Mouse (Mus musculus) inflammation-experienced regulatory T-cells, adult 6 months (primary cell): ENCODE results near the gene Gm2a. TPM values are rescaled to one million over a fixed set of nuclear protein-coding genes. Genes with fewer than 3 reads are reported as not detected.
A peak's percentile ranks its signal among the peaks of the same experiment; 100 is the strongest.
"Not testable (repeated sequence)": the region's sequence is repeated elsewhere in the genome, so short reads cannot be mapped to it uniquely, and the experiment has no call there.

Source experiments
- ATAC-seq: one replicate; pipeline ENCODE4 v1.8.0; 2017
- polyA plus RNA-seq, 3 experiments: library from polyadenylated mRNA; unstranded; fragments of 100-300 nt; shearing (Covaris generic); gene quantifications; one replicate each; pipeline ENCODE4 v1.2.1; 2017

Gm2a gene
- polyA plus RNA-seq, 3 experiments from 2014 or later = 118 to 154 (median 154) TPM

DNA sequence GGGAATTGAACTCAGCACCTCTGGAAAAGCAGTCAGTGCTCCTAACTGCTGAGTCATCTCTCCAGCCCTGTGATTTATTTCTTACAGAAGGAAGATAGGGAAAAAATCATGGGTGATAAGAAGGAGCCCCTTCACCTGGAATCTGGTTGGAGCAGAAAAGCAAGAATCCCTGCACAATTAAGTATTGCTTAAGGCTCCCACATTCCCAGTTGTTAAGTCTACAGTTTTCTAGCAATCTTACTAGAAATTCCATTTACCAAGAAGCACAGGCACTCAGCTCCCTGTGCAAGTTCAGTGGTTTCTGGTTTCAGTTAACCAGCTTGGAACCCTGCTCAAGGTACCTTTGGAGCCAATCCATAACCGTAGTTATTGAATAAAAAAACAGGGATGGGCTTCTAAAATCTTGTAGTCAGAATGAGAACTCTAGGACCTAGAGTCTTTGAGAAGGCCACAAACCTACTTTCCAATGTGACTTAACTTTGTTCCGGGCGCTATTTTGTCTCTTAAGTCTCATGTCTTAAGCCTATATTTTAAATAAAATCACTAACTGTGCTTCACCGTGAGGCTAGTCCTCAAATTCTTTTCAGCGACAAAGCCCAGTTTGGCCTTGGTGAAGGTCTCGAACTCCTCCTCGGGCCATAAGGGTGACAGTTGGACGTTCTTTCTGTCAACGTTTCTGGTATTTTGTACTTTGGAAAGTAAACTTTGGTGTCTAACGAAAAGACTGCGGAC, 1.0 kb upstream of the Gm2a start:
- no peak for ATAC-seq

DNA sequence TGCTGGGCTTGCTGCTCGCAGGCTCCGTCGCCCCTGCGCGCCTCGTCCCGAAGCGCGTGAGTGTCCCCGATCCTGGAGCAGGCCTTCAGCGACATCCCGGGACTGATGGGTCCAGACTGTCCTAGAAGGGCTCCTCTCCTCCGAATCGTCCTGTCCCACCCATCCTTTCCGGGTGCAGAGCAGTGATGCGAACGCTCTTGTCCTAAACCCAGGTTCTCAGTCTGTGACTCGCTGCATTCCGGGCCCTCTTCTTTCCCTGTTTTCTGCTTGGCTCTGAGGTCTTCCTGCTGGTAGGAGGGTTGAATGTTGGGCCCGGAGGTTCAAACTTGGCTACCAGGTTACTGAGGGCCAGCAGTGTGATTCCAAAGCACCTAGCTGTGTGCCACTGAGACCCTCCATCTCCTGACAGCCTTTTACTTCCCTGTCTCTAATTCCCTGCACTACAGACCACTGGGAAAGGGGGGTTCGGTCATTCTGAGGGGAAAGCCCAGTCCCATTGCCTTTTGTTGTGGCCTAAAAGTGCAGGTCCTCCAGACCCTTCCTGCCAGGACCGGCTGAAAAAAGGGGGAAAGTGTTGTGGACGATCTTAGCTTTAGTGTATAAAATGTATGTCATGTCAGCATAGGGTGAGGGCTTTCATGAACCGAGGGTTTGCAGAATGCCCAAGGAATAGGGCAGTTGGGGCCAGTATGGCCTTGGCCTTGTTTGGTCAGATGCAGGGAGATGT, 437 bp downstream of the Gm2a start:
- ATAC-seq = no peak

DNA sequence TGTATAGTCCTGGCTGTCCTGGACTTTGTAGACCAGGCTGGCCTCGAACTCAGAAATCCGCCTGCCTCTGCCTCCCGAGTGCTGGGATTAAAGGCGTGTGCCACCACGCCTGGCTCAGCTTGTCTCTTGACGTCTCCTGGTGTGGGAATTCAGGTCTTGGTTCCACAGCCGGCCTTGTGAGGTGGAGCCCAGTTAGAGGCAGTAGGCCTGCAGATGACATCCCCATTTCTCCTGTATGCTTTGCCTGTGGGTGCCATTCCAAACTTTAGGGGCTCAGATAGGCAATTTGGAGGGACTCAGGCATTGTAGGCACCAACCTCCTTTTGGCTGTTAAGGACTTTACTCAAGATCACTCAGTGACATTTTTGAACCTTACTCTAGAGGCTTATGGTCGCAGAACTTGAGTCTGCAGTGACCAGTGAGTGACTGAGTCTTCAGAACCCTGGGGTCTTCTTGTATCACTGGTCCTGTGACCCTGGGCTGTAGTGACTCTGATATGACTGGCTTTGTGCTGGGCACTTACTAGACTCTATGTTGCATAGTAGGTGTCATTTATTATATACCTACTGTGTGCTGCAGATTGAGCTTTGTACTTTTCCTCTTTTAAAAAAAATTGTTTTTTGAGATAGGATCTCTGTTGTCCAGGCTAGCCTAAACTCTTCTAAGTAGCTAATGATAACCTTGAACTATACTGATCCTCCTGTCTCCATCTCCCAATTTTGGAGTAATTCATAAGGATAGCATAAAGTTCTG, 1.3 kb downstream of the Gm2a start:
- no peak for ATAC-seq

DNA sequence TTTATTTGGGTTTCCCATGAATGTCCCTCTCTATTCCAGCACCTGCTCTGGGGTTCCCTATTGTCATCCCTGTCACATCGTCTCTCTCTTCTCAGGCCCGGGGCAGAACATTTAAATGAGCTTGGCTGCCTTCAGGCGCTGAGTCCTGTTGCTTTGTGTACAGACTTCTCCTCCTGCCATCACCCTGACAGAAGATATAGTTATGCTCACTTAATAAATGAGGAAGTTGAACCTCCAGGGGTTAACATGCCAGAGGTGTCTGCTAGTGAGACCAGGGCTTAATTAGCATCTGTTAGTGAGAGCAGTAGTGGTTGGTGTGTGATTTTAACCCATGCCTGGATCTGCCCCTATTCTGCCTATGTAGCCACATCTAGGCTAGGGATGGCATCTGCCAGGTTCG, 2.0 kb downstream of the Gm2a start:
- no peak for ATAC-seq

DNA sequence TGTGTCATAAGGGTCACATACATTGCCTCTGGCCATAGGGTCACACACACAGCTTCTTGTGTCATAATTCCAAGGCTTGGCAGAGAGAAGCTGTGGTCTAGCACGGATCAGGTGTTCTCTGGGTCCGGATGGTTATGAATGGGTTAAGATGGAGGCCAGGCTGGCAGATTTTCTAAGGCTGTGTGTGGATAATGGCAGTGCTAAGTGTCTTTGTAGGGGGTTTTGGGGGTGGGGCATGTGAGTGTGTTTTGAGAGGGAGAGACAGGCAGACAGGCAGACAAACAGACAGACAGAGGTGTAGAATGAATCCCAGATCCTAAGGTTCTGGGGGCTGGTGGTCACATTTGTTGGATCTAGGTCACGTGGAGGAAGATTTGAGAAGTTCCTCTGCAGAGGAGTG, 4.1 kb downstream of the Gm2a start:
- no peak for ATAC-seq

DNA sequence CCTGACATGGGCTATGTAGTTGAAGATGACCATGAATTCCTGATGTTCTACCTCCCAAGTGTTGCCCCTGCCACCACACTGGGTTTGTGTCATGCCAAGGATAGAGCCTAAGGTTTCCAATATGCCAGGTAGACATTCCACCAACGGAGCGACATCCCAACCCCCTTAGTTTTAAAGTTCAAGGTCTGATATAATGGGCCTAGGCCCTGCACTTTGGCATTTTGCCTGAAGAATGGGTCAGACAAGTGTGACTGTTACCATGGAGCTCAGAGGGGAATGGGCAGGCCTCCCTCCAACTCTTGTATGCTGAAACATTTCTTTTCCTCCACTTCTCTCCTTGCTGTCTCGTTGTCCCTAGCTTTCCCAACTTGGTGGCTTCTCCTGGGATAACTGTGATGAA, 5.3 kb downstream of the Gm2a start:
- no peak for ATAC-seq

DNA sequence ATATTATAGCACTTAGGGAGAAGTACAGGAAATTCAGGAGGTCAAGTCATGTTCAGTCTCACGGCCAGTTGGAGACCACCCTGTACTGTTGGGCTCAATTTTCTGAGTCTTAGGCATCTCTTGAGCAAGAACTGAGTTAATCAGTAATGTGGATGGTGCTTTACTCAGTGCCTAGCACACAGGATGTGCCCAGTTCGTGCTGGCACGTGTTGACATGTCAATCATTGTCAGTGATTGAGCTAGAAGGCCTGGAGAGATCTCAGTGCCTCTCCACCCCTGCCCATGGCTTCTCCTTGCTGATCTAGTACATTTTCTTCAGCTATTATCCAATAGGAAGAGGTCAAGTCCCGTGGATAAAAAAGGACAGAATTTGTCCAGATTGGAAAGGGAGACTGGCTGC, 7.5 kb downstream of the Gm2a start:
- ATAC-seq = no peak

DNA sequence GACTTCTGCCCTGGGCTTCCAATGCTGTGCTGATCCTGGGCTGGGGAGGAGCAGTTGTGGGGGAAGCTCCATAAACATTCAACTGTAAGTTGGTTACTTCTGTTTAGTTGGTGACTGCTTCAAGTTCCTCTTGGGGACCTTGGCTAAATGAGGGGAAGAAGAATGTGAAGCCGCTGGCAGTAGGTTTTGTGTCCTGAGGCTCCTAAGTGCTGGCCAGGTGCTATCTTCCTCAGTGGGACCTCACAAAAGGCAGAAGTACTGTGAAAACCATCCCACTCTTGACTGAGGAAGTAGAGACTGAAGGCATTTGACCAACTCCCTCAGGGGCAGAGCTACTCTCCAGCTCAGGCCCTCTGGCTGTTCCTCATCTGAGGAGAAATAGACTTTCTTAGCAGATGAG, 8.7 kb downstream of the Gm2a start:
- no peak for ATAC-seq

DNA sequence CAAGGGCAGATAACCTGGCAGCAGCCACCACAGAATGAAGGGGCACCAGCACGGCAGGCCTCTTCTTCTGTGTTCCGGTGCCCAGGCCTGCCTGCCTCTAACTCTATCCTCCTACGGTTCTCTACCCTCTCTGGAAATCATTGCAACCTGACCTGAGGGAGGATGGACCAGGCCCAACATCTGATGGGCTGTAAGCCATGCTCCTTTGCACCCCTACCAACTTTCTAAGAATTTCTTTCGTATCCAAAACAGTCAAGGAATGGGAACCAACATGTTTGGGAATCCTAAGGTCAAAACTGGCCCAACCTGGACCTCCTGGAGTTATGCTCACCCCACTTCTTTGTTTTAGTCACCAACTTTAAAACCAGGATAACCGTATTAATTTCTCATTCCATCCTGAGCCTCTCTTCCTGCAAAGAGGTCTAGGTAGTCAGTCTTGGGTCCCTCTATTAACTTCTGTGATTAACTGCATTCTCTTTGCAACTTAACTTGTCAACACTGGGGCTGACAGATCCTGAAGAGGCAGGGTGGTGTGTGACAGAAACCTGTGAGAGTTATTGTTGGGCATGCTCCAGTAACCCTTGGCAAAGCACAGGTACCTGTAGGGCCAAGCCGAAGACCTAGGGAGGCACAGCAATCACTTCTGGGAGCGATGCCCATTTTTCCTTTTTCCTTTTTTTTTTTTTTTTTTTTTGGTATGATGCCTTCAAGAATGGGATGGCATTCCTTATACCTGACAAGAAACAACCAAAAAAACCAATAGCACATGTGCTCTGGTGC, 11.8 kb downstream of the Gm2a start:
- ATAC-seq = no peak

DNA sequence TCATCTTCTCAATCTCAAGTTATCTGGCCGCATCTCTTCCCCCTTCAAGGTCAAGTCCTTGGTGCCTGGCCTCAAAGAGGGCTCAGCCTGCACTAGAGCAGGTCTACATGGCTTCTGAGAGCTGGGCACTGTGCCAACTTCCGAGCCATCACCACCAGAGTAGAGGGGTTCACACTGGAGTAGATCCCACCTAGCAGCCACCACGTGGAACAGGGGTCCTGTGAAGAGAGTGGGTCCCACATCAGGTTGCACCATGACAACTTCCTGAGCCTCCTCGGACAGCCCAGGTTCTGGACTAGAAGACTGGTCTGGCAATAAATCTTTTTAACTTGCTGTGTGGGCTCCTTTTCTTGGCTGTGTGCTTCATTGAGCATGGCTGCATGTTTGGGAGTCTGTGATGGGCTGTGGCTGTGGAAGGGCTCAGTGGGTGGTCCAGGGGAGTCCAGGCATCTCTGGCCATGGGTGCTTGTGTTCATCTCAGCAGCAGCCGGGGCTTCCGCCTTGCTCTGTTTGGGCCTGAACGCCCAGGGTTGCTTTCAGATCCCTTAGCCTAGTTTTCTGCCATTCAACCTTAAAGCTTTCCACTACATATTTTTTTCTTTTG, 12.8 kb downstream of the Gm2a start:
- no peak for ATAC-seq

DNA sequence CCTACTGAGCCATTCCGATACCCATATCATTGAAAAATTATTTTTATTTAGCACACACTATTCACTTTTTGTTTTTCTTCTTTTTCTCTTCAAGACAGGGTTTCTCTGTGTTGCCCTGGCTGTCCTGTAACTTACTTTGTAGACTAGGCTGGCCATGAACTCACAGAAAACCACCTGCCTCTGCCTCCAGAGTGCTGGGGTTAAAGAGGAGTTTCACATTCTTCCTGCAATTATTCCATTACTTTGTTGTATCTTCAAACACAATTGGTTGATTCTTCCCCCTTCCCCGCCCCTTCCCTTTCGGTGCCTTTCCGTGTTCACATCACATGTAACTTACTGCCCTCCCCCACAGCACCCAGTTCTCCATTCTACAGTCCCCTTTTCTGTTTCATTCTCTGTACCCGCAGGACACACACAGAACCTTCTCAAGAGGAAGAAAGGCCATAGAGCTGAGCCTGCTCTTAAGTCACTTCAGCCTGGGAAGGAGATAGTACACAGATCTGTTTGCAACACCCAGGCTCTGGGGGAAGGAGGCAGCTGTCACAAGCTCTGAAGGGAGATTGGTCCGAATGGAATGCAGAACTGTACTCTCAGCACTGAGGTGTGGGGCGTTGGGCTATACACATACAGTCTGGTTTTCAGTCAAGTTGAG, 15.4 kb downstream of the Gm2a start:
- no peak for ATAC-seq

DNA sequence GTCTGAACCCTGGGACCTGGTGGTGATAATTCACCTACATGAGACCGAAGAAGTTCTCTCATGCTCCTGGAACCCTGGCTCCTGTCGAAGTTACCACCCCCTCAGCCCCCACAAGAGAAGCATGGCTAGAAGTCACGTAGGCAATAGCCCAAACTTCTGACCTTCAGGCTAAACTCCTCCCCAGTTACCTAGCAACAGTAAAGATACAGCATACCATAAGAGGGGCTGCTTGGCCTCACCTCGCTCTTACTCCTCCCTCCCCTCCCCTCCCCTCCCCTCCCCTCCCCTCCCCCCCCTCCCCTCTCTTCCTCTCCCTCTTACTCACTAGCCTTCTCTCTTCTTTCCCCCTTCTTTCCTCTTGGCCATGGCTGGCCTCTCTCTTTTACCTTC, 15.9 kb downstream of the Gm2a start:
- ATAC-seq = not testable (repeated sequence)

DNA sequence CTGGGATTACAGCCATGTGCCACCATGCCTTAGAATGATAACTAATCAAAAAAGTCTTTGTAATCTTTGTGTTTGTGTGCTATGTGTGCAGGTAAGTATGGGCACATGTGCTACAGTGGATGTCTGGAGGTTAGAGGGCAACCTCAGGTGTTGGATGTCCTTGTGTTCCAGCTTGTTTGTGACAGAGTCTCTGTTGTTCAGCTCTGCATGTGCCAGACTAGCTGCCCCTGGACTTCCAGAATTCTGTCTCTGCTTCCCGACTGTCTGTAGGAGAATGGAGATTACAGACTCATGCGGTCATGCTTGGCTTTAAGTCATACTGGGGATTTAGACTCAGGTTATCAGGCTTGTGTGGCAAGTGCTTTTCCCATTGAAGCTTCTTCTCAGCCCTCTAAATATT, 16.4 kb downstream of the Gm2a start:
- ATAC-seq = no peak

DNA sequence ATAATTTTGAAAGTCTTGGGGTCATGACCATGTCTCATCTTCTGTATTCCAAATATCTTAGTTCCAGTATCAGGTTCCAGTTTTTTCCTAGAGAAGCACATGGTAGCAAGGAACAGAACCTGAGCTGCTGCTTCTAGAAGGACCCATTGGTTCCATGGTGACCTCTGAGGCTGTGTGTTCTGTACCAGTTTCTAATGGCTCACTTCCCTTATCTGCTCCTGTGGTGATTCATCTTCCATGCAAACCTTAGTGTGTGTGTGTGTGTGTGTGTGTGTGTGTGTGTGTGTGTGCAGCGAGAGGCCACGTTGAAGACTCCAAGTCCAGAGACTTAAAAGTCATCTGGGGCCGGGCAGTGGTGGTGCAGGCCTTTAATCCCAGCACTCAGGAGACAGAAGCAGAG, 18.1 kb downstream of the Gm2a start:
- ATAC-seq = no peak

DNA sequence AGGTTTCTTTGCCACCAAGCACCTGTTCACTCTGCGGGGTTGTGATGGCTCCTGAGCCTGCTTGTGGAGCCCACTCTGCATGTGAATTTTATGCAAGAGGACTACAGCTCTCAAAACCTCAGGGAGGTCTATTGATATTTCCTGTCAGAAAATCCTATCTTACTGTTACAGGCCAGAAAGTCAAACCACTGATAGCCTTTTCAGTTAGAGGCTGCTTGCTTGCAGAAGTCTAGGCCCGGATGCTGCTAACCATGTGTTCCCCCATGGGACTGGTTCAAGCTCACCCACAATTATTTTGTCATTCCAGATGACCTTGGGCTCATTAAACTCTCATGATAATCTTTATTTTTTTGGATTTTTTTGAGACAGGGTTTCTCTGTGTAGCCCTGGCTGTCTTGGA, 19.1 kb downstream of the Gm2a start:
- ATAC-seq = no peak

DNA sequence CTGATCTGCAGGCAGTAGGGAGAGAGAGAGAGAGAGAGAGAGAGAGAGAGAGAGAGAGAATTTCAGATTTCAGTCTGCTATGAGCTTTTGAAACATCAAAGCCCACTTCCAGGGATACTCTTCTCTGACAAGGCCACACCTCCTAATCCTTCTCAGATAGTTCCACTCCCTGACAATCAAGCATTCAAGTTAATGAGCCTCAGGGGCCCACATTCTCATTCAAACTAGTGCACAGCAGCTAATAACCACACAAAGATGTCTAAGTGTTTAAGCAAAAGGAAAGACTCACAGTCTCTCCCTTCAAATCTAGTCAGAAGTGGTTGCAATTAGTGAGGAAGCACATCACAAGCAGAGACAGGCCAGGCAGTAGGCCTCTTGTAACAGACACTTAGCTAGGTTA, 22.4 kb downstream of the Gm2a start:
- no peak for ATAC-seq

DNA sequence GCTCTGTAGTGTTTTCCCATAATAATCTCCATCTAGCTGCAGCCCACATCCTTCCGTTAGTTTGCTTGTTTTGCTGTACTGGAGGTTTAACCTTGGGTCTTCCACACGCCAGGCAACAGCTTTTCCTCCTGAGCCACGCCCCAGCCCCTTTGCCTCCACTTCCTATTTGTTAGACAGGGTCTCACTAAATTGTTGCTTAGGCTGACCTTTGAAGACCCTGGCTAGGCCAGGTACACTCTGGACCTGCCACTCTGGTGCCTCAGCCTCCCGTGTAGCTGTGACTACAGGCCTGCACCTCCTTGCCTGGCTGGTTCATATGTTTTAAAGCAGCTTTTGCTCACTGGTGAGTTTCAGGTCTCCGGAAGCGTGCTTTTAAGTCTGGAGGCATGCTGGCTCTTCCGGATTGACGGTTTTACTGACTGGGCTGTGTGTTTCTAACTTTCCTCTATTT, 22.9 kb downstream of the Gm2a start:
- peak; percentile 85 for ATAC-seq

DNA sequence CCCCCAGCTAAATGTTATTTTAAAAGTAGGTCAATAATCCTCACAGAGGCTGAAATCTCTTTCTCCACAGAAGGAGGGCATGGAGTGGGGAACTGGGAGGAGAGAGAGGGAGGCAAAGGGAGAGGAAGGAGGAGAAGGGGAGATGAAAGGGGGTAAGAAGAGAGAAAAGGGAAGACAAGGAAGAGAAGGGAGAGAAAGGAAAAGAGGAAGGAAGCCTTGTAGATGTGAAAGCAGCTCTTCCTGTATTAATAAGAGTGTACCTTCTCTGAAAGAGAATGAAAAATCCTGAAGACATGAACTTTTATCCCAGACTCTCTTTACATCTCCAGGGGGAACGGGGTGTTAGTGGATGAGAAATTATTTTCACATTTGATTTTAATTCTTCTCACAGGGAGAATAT, 23.5 kb downstream of the Gm2a start:
- ATAC-seq = no peak

DNA sequence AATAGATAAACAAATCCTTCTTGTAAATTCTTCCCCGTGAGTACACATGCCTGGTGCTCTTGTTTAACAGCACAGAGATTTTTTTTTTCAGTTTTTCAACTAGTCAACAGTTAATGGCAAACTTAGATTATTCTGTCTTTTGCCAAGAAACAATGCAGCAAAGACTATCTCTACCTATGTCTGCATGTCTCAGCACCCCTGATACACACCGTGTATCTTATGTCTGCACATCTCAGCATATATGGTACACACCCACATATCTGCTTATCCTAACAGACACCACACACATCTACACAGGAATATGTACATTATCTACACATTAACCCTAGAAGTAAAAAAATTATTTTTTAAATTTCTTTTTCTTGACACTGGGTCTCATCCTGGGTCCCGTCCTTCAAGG, 28.7 kb downstream of the Gm2a start:
- no peak for ATAC-seq

DNA sequence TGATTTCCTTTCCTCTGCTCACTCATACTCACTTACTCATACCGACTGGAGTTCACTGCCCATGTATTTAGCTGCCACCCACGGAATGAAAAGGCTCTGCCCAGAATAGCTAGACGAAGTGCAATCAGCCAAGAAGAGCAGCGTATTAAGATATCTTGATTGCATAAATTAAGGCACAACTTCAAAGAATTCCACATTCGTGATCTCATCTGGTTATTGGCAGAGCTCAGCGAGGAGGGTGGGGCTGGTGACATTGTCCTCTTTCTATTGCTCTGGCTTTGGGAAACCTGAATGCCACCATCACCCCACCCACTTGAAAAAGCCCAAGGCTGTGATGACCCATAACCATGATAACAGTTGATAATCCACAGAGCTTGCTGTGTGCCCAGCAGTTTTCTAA, 30.0 kb downstream of the Gm2a start:
- ATAC-seq = no peak

DNA sequence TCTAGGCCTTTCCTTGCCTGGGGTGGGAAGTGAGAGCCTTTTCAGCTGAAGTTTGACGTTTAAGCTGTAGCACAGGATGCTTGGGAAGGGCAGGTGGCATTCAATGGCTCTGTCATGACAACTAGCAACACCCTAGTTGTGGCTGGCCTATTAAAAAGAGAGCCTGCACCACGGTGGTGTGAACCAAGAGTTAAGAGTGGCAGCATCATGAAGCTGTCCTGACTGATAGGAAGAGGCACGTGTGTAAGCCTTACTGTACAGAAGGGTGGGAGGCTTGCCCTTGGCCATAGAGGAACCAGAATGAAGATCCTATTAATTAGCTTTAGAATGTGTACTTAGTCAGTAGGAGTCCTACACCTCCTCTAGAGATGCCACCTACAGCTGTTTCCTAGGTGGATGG, 30.5 kb downstream of the Gm2a start:
- no peak for ATAC-seq
